Mouse (Mus musculus) adrenal gland, adult 2 months (tissue): ENCODE measurements around the gene Zglp1. TPM values are rescaled to one million over a fixed set of nuclear protein-coding genes. Genes with fewer than 3 reads are reported as not detected.

Source experiments
- DNase-seq: peaks from one replicate; pipeline ENCODE4 v3.0.0; 2021
- long read RNA-seq: library from polyadenylated mRNA; stranded (forward); transcript quantifications from one replicate; pipeline ENCODE4 v2.0.0, GENCODE M21; 2021
- polyA plus RNA-seq: library from polyadenylated mRNA; depleted of rRNA; stranded (reverse); fragments of >200 nt; gene quantifications from 2 replicates; pipeline ENCODE4 v1.2.3, GENCODE M21; 2012; rRNA removed
- total RNA-seq, 2 experiments: library from RNA; stranded (reverse); gene quantifications; 2 replicates each; pipeline ENCODE4 v1.2.3; 2021

Gene Zglp1
- not detected for total RNA-seq
- polyA plus RNA-seq: not detected in 2 replicates
- long read RNA-seq: 0 reads

DNA sequence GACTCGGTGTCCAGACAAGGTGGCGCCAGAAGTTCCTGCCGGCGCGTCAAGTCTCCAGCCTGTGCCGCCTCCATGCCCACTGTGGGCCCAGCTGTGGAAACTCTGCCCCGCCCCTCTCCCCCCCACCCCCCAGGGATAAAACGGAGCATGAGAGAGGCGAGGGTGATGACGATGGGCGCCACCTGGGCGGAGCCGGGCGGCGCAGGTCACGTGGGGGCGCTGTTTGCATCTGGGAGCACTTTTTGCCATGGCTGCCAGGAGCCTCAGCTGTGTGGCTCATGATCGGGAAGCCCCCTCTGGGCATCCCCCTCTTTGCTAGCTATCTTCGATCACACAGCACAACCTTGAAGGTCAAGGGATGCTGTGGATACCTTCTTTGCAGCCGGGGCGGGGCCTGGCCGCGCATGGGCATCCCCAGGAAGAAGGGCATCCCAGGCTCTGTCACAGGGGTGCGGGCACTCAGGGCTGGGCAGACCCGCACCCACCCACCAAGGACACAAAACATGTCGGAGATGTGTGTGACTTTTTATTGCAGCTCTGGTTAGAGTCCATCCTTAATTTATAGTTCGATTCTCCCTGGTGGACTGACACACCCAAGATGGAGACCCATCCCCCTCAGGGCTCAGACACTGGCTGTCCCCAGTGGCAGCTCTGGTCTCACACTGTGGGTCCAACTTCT lies at the start of gene Zglp1:
Gene Zglp1 (minus strand): TSS at position 88 of the 679 bp plus-strand sequence.
- no peak for DNase-seq

DNA sequence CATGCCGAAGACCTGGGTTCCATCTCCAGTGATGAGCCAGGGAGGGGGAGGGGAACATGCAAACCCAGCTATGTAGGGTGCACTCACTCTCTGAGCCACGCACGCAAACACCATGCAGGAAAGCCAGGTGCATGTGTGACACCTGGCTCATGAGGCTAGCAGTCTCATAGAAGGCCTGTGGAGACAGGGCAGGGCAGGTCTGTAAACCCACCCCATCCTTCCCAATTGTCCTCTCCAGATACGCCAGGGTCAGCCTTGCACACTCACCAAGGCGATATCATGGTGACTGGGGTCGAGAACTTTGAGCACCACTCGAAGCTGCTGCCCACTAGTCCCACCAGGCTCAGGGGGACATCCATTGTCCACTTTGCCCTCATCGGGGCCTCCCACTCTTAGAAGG lies 48.2 kb upstream of the Zglp1 start:
- no peak for DNase-seq

DNA sequence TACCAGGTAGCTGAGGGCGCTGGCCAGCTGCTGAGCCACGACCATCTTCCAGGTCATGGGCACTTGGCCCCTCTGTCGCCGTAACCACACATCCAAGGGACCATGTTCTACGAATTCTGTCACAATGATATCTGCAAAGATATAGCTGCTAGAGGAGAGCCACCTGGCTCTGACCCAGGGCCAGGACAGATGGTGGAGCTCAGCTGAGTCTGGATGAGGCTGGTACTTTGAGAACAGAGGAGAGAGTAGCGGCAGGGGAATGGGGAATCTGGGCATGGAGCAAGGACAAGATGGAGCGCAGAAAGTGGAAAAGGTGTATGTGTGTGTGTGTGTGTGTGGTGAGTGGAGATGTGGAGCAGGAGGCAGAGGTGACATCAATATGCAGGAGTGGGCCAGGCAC lies 47.3 kb upstream of the Zglp1 start:
- no peak for DNase-seq

DNA sequence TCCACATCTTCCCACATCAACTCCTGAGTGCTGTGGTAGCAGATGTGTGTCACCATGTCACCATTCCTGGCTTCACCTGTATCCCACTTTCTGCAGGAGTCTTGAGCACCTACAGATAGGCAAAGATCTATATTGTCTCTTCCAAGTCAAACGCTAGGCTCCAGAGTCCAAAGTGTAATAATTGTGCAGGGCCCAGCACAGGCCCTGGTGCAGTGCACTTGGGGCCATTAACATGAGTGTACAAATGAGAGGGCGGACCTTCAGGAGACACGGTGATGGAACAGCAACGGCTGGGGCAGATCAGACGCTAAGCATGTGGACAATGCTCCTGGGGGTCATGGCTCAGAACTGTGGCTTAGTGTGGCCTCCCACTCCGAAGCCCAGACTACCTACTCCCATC lies 46.9 kb upstream of the Zglp1 start:
- no peak for DNase-seq

DNA sequence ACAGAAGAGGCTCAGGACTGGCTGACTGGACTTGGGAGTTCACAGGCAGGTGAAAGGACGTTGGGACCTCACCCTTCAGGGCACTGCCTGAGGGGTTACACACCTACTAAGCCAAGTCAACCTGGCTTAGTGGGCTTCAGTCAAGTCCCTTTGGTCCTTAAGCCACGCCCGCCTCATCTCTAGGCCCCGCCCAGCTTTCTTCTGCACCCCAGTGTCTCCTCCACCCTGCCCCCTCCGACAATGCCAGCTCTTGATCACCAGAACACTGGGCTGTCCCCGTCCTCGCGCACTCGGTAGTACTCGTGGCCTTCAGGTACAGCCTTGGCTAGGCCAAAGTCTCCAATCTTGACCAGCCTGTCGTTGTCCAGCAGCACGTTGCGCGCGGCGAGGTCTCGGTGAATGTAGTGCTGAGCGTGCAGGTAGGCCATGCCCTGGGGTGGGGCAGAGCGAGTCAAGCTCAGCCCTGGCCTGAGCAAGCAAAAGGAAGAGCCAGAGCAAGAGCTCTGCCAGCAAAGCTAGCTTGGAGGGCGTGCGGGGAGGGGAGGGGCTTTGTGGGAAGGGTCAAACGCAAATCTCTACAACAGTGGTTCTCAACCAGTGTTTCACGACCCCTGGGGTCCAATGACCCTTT lies 40.8 kb upstream of the Zglp1 start:
- no peak for DNase-seq

DNA sequence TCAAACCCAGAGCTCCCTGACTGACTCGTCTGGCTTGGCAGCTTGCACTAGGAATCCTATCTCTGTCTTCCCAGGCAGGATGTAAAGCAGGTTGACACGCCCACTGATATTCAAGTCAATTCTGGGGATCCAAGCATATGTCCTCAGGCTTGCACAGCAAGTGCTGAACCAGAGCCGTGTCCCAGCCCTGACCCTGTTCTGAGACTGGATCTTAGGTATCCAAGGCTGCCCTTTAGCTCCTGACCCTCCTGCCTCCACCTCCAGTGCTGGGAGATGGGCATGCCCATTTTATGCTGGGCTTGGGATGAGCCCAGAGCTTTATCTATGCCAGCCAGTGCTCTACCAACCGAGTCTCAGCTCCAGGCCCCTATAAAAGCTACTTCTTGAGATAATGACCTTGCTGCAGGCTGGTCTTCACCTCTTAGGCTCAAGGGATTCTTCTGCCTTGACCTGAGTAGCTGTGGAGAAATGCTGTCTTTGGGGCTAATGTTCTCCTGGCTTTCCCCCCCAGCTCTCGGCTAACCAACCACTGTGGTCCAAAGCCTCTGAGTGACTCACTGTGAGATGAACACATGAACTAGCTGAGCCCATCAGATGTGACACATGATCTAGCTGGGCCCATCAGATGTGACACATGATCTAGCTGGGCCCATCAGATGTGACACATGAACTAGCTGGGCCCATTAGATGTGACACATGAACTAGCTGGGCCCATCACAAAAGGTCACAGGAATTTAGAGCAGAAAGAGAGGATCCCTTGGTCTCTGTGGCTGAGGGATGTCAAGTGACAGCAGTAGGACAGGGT lies 39.1 kb upstream of the Zglp1 start:
- DNase-seq: no peak

DNA sequence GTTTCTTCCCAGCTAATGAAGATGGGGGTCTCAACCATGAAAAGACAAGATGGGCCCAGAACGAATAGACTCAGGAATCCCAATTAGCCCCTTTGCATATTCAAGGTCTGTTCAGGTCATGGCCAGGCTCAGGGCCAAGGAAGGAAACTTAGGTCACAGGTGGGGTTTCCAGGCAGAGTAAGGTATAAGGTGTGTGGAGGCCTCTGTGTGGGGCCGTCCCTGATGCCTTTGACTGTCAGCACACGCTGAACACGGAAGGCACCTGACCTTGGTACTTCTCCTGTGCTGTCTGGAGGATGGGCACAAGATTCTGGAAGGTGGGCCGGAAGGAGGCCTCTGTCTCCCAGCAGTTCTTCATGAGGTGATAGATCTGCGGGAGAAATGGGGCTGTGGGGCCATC lies 37.9 kb upstream of the Zglp1 start:
- DNase-seq: no peak

DNA sequence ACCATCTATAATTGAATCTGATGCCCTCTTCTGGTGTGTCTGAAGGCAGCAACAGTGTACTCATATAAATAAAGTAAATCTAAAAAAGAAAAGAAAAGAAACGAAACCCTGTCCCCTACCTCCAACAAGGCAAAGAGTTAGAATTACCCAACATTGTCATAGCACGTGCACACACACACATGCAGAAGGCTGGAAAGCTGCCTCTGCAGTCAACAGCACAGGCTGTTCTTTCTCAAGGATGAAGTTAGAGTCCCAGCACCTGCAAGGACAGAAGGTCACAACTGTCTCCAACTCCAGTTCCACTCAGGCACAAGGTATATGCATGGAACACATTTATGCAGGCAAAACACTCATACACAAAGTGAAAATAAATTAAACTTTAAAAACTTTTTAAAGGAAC lies 35.2 kb upstream of the Zglp1 start:
- no peak for DNase-seq

DNA sequence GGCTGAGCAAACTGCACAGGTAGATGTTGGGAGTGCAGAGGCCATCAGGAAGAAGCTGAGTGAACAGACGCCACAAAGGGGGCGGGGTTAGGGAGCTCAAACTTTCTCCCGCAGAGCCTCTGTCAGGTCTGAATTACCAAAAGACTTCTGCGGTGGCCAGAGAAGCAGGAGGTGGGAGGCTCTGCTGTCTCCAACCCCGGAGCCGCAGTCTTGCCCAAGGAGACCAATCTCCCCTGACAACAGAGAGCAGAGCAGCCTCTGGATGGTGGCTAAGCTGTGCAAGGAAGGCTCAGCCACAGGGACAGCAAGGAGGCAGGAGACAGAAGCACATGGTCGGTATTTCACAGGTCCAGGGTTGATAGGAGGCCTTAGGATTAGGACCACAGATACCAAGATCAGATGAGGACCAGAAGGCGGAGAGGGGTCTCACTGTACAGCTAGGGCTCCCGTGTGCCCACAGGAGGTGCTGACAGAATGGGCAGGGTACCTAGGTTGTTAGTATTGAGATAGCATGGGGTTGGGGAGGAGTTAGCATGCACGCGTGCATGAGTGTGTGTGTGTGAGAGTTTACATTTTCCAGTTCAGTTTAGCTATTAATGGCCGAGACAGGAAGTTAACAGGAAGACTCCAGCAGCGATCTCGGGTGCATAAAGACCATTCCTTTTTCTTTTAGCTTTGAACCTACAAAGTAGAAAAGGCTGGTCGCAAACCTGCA lies 33.7 kb upstream of the Zglp1 start:
- no peak for DNase-seq

DNA sequence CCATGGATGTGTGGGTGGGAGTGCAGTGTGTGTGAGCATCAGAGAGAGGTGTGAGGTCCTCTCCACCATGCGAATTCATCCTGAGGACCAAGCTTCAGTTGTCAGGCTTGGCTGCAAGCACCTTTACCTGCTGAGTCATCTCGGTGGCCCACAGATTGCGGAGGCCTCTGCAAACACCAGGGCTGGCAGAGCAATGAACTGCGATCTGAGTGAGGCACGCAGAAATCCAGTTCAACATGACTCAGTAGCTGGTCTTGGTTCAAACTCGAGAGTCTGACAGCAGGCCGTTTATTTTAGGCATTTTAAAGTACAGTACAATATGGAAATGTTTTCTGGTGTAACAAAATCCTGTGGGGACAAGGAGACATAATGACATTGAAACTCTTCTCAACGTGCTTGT lies 30.9 kb upstream of the Zglp1 start:
- DNase-seq: peak; percentile 63

DNA sequence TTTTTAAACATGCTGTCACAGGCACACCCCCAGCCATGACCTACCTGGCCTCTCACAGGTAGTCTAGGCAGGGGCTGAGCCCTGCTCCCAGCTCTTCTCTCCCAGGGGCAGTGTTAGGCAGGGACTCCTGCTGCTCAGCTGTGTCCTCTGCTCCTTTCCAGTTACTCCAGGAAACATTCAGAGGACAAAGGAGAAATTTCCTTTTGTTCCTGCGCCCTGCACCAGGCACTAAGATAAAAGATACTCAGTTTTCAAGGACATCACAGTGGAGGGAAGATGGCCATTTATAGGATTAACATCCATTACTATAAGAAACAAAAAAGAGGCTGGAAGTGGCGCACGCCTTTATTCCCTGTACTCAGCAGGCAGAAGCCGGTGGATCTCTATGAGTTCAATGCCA lies 29.1 kb upstream of the Zglp1 start:
- DNase-seq: no peak

DNA sequence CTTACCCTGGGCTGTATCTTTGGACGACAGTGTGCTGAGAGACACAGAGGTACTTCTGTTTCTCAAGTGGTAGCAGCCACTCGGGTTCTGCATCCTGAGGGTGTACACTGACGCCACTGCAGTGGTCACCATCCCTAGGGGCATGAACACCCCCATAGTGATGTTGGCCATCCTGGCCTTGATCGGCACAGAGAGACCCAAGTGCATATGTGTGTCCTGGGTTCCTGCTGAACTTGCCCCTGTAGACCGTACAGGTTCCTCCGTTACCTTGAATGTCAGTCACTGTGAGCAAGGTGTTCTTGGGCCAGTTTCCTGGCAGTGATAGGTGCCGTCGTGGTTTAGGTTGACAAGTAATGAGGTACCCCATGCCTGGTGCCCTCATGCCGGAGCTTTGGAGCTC lies 26.5 kb upstream of the Zglp1 start:
- no peak for DNase-seq

DNA sequence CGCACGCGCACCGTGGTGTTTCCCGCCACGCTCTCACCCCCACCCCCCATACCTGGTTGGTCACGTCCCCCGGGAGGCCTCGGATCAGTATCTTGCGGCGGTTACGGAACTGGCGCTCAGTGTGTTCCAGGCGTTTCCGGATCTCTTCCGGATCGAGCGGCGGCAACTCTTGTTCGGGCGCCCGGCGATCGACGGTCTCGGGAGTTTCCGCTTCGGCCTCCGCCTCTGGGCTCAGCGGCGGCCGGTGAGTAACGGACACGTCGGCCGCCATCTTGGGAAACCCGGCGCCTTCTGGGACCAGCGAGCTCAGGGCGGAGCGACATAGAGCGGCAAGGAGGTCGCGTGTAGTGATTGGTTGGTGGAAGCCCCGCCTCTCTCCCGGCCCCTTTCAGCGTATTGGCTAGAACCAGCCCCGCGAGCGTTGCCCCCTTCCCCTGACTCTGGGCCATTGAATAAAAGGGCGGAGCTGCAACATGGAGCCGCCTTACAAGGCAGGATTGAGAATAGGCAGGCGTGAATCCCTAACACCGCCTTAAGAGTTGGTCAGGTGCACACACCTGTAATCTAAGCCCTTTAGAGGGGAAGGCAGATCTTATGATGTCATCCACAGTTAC lies 24.9 kb upstream of the Zglp1 start, which contains the start of the genes Gm38431 and Raver1:
Gene Gm38431 (minus strand): TSS at position 291 of the 614 bp plus-strand sequence.
Gene Raver1 (minus strand): TSS at position 302 of the 614 bp plus-strand sequence.
- peak; percentile 98 for DNase-seq

DNA sequence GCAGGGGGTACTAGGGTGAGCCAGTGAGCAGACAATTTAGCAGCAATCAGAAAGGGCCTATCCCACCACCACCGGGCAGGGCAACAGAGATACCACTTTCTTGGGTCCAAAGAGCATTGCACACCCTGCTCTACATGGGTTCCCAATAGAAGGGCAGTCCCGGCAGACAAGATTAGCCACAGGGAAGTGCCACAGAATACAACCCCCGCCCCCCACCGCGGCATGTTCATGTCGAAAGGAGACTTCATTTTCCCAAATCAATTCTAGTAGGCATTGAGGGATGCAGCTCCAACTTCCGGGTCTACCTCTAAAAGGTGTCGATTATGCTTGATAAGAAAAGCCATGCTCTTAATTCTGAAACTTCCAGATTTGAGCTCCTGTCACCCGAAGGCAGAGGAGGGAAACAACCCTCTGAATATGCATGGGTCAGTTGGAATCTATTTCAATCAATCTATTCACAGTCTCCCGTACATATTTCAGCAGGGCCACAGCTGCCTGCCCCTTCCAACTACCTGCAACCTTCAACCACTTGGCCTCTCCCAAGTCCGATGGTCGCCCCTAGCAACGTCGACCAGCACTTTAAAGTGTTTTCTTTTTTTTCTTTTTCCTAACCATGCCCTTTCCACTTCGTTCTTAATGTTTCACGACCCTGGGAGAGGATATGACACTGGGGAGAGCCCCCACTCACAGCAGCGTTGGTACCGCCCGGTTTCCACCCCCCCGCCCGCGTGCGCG lies 24.2 kb upstream of the Zglp1 start:
- DNase-seq: no peak

DNA sequence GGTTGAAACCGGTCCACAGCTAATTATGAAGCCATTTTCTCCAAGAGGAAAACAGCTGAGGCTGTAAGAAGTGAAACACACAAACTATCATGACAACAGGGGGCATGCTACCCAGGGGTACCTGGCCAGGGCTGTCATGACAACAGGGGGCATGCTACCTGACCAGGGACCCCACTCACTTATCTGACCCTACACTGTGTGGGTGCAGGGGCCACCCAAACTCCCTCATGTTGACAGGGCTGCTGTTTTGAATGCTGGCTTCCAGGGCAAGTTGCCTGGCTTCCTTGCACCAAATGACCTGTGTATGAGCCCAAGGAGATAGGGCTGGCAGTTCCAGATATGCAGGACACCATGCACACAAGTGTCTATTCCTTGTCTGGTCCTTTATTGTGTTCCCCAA lies 23.6 kb upstream of the Zglp1 start:
- no peak for DNase-seq

DNA sequence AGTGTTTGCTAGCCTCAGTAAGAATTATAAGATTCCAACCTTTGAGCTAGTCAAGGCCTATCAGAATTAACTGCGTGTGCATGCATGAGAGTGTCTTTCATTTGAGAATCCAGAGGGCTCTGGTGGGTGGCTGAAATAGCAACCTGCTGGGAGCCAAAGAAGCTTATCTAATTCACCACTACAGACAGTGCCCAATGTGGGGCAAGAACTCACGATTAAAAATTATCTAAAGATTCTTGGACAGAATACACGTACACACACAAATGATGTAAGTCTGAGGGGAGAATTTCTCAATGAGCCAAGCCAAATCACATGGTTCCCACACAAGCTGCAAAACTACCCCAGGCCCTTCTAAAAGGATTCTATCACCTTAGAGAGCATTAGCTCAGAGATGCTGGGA lies 16.4 kb upstream of the Zglp1 start:
- no peak for DNase-seq

DNA sequence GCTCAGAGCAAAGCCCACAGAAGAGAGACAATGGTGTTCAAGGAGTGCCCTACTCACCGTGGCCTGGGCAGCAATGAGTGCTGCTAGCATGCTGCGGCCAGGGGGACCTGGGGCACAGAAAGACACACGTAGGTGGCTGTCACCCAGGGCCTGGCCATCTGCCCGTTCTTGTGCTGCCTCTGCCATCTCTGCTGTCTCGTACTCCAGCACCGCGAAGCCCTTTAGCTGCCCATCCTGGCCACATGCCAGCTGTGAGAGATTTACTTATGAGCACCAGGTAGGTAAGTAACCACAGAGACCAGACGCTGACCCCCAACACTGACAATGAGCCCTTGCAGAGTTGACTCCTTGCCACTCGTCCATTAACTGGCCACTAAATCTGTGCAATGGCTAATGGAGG lies 14.2 kb upstream of the Zglp1 start:
- DNase-seq: no peak

DNA sequence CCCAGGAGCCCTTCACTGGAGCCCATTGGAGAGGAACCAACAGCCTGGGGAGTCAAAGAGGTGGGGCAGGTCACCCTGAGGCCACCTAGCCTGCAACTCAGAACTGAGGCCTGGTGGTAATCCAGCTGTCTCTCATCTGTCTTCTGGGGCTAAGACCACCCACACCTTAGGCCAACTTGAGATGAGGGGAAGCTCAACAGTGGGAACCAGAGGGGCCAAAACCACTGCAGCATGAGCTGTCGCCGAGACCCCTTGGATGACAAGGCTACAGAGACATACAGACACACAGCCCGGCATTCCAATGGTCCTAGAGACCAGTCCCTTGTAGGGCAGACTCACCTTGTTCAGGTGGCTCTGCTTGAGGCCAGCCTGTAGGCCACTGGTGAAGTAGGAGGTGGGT lies 8.7 kb upstream of the Zglp1 start:
- no peak for DNase-seq

DNA sequence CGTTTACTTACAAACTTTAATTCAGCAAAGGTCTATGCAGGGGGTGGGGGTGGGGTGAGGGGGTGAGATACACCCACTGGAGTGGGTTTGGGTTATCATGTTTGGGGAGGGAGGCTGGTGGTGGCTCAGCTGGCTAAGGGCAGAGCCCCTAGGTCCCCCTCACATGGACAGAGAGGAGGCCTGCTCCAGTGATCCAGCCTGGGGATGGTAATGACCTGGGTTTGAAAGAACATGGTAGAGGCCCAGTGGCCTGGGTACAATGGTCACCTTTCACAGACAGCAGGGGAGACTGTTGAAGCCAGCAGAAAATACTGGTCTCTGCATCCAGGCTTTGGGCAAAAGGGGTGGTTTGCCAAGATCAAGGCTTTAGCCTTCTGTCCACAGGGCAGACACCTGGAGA lies 7.3 kb upstream of the Zglp1 start:
- DNase-seq: no peak

DNA sequence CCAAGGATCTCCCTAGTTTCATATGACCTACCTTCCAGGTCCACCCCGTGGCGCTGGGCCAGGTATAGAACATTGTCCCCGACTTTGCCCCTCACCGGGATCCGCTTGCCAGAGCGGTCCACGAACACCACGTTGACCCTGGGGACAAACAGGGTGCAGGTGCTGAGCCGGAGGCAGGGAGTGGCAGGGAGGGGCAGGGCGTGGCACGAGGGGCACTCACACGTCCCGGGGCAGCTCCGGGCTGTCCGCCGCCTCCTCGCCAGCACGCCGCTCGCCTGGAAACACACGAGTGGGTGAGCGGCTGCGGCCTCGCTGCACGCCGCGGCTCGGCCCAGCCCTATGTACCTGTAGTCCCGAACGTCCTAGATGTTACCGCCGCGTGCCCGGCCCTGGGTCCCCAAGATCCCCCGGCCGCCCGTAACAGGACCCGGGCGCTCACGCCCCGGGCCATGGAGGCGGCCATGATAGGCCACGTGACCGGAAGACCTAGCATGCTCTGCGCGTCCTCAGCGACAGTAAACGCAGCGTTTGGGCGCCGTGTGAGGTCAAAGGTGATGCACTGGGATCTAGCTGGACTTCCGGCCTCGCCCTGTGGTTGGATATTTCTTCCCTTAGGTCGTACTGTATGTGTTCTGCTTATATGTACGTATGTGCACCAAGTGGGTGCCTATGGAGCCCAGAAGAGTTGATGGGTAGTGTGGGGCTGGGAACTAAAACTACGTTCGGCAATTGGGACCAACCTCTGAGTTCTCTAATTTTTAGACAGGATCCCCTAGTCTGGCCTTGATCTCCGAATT lies 6.3 kb upstream of the Zglp1 start, which contains the start of the genes Gm49373 and Fdx1l:
Gene Gm49373 (minus strand): TSS at position 53 of the 797 bp plus-strand sequence.
Gene Fdx1l (minus strand): TSS at position 571 of the 797 bp plus-strand sequence.
- peak; percentile 92 for DNase-seq
